Mouse (Mus musculus) MEL (cell line): ENCODE data around the gene Agr3.

Experiments
- CTCF ChIP-seq, 3 experiments: IDR thresholded peaks in 2 of 3; conservative IDR thresholded peaks in 1 of 3; 2 replicates each; pipeline ENCODE4 v1.5.1; 2011 to 2012; ENCODE audit warnings: low read length in 3 of 3, low read depth in 2 of 3, mild to moderate bottlenecking in 2 of 3, improper control_type of control experiment in 1 of 3, inconsistent platforms in 1 of 3, mixed read lengths in 1 of 3, moderate library complexity in 1 of 3; ENCODE audit not compliant: control insufficient read depth in 1 of 3, insufficient read depth in 1 of 3, poor library complexity in 1 of 3, severe bottlenecking in 1 of 3
- GABPA ChIP-seq: IDR thresholded peaks from 2 replicates; pipeline ENCODE4 v1.6.1; 2012; ENCODE audit warnings: low read depth, mild to moderate bottlenecking, inconsistent platforms, low read length, improper control_type of control experiment, moderate library complexity
- HCFC1 ChIP-seq: IDR thresholded peaks from 2 replicates; pipeline ENCODE4 v1.6.1; 2012; ENCODE audit warnings: low read depth, mild to moderate bottlenecking, inconsistent platforms, low read length, improper control_type of control experiment, moderate library complexity
- NRF1 ChIP-seq: IDR thresholded peaks from 2 replicates; pipeline ENCODE4 v1.6.1; 2014; ENCODE audit warnings: low read depth, mild to moderate bottlenecking, inconsistent platforms, low read length, improper control_type of control experiment, moderate library complexity; ENCODE audit not compliant: poor library complexity, insufficient read depth, severe bottlenecking
- POLR2A ChIP-seq, 2 experiments: IDR thresholded peaks; 2 replicates each; pipeline ENCODE4 v1.6.1; 2011 to 2012; ENCODE audit warnings: low read length in 2 of 2, mild to moderate bottlenecking in 2 of 2, control low read depth in 1 of 2, improper control_type of control experiment in 1 of 2, low read depth in 1 of 2, moderate library complexity in 1 of 2; ENCODE audit not compliant: control insufficient read depth in 1 of 2, insufficient read depth in 1 of 2, poor library complexity in 1 of 2
- RCOR1 ChIP-seq: IDR thresholded peaks from 2 replicates; pipeline ENCODE4 v1.6.1; 2012; ENCODE audit warnings: low read depth, mild to moderate bottlenecking, inconsistent platforms, low read length, improper control_type of control experiment
- SMC3 ChIP-seq: IDR thresholded peaks from 2 replicates; pipeline ENCODE4 v1.6.1; 2011; ENCODE audit warnings: low read depth, low read length, improper control_type of control experiment
- USF1 ChIP-seq: IDR thresholded peaks from 2 replicates; pipeline ENCODE4 v1.6.1; 2014; ENCODE audit warnings: low read depth, mild to moderate bottlenecking, inconsistent platforms, low read length, improper control_type of control experiment, moderate library complexity

DNA sequence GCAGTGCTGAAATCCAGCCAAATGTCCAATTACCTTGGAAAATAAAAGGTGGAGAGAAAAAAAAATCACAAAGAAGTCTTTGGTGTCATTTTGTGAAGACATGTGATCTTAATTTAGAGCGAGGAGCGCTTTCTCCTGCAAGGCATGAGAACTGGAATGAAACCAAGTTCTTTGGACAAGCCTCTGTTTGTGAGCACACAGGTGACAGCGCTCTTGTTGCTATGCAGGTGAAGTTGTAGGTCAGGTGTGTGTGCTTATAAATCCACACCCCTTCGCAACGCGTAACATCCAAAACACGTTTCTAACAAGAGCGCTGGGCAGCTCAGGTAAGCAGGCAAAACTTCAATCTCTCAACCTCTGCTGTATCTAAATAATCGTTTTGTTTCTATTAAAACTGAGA is at the start of gene Agr3:
- TF ChIP-seq NRF1 (no peak), GABPA (no peak), SMC3 (no peak), POLR2A (IDR thresholded peaks at IDR 0.05; ENCODE audit: control insufficient read depth in 1 of 2, insufficient read depth in 1 of 2, low read depth in 1 of 2, low read length in 2 of 2, poor library complexity in 1 of 2) (no peak), HCFC1 (no peak), RCOR1 (no peak), USF1 (no peak), CTCF (IDR thresholded peaks at IDR 0.05 in 2 of 3, conservative IDR thresholded peaks at IDR 0.05 in 1 of 3; ENCODE audit: control insufficient read depth in 1 of 3, insufficient read depth in 1 of 3, low read depth in 2 of 3, low read length in 3 of 3, poor library complexity in 1 of 3, severe bottlenecking in 1 of 3) (no peak)
